Mouse (Mus musculus): ENCODE data around the gene Vmn1r137. TPM values are rescaled to one million over a fixed set of nuclear protein-coding genes. Genes with fewer than 3 reads are reported as not detected.
"Not testable (repeated sequence)": the region's sequence is repeated elsewhere in the genome, so short reads cannot be mapped to it uniquely, and the experiment has no call there.

The Vmn1r137 gene
- not detected for total RNA-seq (2021)

DNA sequence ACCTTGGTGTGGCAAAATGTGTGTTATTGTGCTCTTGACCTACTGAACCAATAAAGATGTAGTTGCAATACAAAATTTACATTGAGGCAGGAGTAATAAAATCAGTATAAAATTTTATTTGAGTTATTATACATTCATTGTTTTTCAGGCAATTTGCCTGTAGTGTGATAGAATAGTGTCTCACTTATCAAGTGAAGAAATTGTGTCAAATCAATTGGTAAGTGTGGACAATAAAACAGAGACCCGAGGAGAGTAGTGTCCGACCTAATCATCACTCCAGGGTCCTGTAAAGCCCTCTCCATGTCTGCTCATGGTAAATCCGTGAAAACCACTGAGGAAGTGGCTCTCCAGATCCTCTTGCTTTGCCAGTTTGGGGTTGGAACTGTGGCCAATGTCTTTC is at the start of gene Vmn1r137:
Gene Vmn1r137 (plus strand): TSS at position 301 of the 400 bp plus-strand sequence.
- intact Hi-C loops (cut with DNase I); DNase-seq (ENCODE audit: low spot score in 2 of 2): not testable (repeated sequence)

DNA sequence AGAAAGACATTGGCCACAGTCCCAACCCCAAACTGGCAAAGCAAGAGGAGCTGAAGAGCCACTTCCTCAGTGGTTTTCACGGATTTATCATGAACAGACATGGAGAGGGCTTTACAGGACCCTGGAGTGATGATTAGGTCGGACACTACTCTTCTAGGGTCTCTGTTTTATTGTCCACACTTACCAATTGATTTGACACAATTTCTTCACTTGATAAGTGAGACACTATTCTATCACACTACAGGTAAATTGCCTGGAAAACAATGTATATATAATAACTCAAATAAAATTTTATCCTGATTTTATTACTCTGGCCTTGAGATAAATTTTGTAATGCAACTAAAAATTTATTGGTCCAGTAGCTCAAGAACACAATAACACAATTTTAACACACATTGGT is 34.4 kb downstream of the Vmn1r137 start, which contains the start of gene Vmn1r138:
Gene Vmn1r138 (minus strand): TSS at position 101 of the 400 bp plus-strand sequence.
- intact Hi-C loops (cut with DNase I); DNase-seq (ENCODE audit: low spot score in 2 of 2): not testable (repeated sequence)

Other genes with a start within 250 kb of the Vmn1r137 start
- gene Gm4175, start 233.1 kb upstream of the Vmn1r137 start, total RNA-seq (2021) = not detected
- gene Gm4177, start 197.9 kb upstream of the Vmn1r137 start, total RNA-seq (2021) = not detected
- gene Vmn1r135, start 162.2 kb upstream of the Vmn1r137 start, total RNA-seq (2021) = not detected
- not detected for gene Gm5725, start 150.3 kb upstream of the Vmn1r137 start, total RNA-seq (2021)
- not detected for gene Gm5891, start 73.3 kb upstream of the Vmn1r137 start, total RNA-seq (2021)
- gene Vmn1r138, start 34.3 kb downstream of the Vmn1r137 start, total RNA-seq (2021) = not detected
- not detected for gene Gm6176, start 61.7 kb downstream of the Vmn1r137 start, total RNA-seq (2021)
- not detected for gene Vmn1r139, start 74.5 kb downstream of the Vmn1r137 start, total RNA-seq (2021)
- not detected for gene Gm16451, start 123.7 kb downstream of the Vmn1r137 start, total RNA-seq (2021)
- gene Gm10666, start 140.2 kb downstream of the Vmn1r137 start, total RNA-seq (2021) = not detected
- not detected for gene Vmn1r142, start 169.4 kb downstream of the Vmn1r137 start, total RNA-seq (2021)
- not detected for gene Vmn1r143, start 194.8 kb downstream of the Vmn1r137 start, total RNA-seq (2021)
- gene Gm8653, start 206.7 kb downstream of the Vmn1r137 start, total RNA-seq (2021) = not detected
- not detected for gene Gm8453, start 234.9 kb downstream of the Vmn1r137 start, total RNA-seq (2021)